Mouse (Mus musculus): ENCODE results near the gene Stxbp5.
"Not testable (repeated sequence)": the region's sequence is repeated elsewhere in the genome, so short reads cannot be mapped to it uniquely, and the experiment has no call there.

GRCm38 (mm10) chr10:9881781-9882320 lies 19.0 kb downstream of the Stxbp5 start:
- not testable (repeated sequence) for TF ChIP-seq CTCF (IDR thresholded peaks at IDR 0.05; ENCODE audit: extremely low read depth, insufficient read length, insufficient replicate concordance, low read depth, low read length); POLR2A (IDR thresholded peaks at IDR 0.05; ENCODE audit: low read depth, low read length)

Measured in small intestine, adult 2 months (tissue).